Mouse (Mus musculus) ovary, postnatal 36 days (tissue): ENCODE data around the gene Serpine1.
A peak's percentile ranks its signal among the peaks of the same experiment; 100 is the strongest.

ENCODE experiments used
- DNase-seq: peaks from one replicate; pipeline ENCODE4 v3.0.0; 2022; ENCODE audit warnings: low spot score, mixed read lengths

Gene Serpine1

GRCm38 (mm10) chr5:137096037-137096436 is 24.0 kb upstream of the Serpine1 start:
- DNase-seq = no peak

- DNase-seq = no peak
Measured at GRCm38 (mm10) chr5:137095135-137095534, 23.1 kb upstream of the Serpine1 start.

GRCm38 (mm10) chr5:137093720-137094119 is 21.7 kb upstream of the Serpine1 start:
- DNase-seq = no peak

GRCm38 (mm10) chr5:137091560-137091959 is 19.5 kb upstream of the Serpine1 start:
- no peak for DNase-seq

- no peak for DNase-seq
Measured at GRCm38 (mm10) chr5:137090870-137091269, 18.8 kb upstream of the Serpine1 start.

- DNase-seq = no peak
Measured at GRCm38 (mm10) chr5:137087410-137087809, 15.3 kb upstream of the Serpine1 start.

- no peak for DNase-seq
Measured at GRCm38 (mm10) chr5:137085731-137086130, 13.7 kb upstream of the Serpine1 start.

- DNase-seq = no peak
Measured at GRCm38 (mm10) chr5:137085021-137085420, 13.0 kb upstream of the Serpine1 start.

GRCm38 (mm10) chr5:137083051-137083450 is 11.0 kb upstream of the Serpine1 start:
- DNase-seq = no peak

- DNase-seq = no peak
Measured at GRCm38 (mm10) chr5:137079849-137080248, 7.8 kb upstream of the Serpine1 start.

GRCm38 (mm10) chr5:137078616-137079015 is 6.5 kb upstream of the Serpine1 start:
- no peak for DNase-seq

GRCm38 (mm10) chr5:137078041-137078440 is 6.0 kb upstream of the Serpine1 start:
- no peak for DNase-seq

GRCm38 (mm10) chr5:137077187-137077586 is 5.1 kb upstream of the Serpine1 start:
- no peak for DNase-seq

GRCm38 (mm10) chr5:137076191-137076930 is 4.3 kb upstream of the Serpine1 start:
- no peak for DNase-seq

- DNase-seq = no peak
Measured at GRCm38 (mm10) chr5:137075726-137076125, 3.7 kb upstream of the Serpine1 start.

- DNase-seq = peak; percentile 29
Measured at GRCm38 (mm10) chr5:137074191-137074651, 2.2 kb upstream of the Serpine1 start.

GRCm38 (mm10) chr5:137073141-137073540 is 1.1 kb upstream of the Serpine1 start:
- DNase-seq = no peak

GRCm38 (mm10) chr5:137070881-137071605 is 1.0 kb downstream of the Serpine1 start:
- DNase-seq = no peak

- no peak for DNase-seq
Measured at GRCm38 (mm10) chr5:137068711-137069110, 3.4 kb downstream of the Serpine1 start.

GRCm38 (mm10) chr5:137065923-137066322 is 6.1 kb downstream of the Serpine1 start:
- no peak for DNase-seq

GRCm38 (mm10) chr5:137065454-137065853 is 6.6 kb downstream of the Serpine1 start:
- DNase-seq = no peak

GRCm38 (mm10) chr5:137062601-137063000 is 9.5 kb downstream of the Serpine1 start:
- no peak for DNase-seq

- peak; percentile 35 for DNase-seq
Measured at GRCm38 (mm10) chr5:137061809-137062481, 10.1 kb downstream of the Serpine1 start.
